Mouse (Mus musculus) ES-E14 (cell line): ENCODE measurements around the gene Adgrg5. TPM values are rescaled to one million over a fixed set of nuclear protein-coding genes. Genes with fewer than 3 reads are reported as not detected.

Experiments used
- DNase-seq: peaks from one replicate; pipeline ENCODE4 v3.0.0-alpha.2; 2013; ENCODE audit warnings: low read depth, low spot score
- H3K27ac ChIP-seq: 2 replicates; pipeline ENCODE4 v1.5.1; 2012; ENCODE audit warnings: low read depth, mild to moderate bottlenecking, low read length, moderate library complexity, mixed read lengths; ENCODE audit not compliant: poor library complexity, insufficient read depth, severe bottlenecking
- H3K36me3 ChIP-seq: 2 replicates; pipeline ENCODE4 v1.6.1; 2012; ENCODE audit warnings: mild to moderate bottlenecking, low read length, moderate library complexity, mixed read lengths; ENCODE audit not compliant: control insufficient read depth, poor library complexity, insufficient read depth, severe bottlenecking
- H3K4me1 ChIP-seq, 2 experiments: fragments of 150-350 bp in 1 of 2; sonication (generic) in 1 of 2; 2 replicates each; pipeline ENCODE4 v1.6.1; 2012; ENCODE audit warnings: low read length in 2 of 2, mild to moderate bottlenecking in 1 of 2, mixed read lengths in 1 of 2; ENCODE audit not compliant: control insufficient read depth in 2 of 2, insufficient read depth in 2 of 2, poor library complexity in 1 of 2
- H3K4me3 ChIP-seq, 2 experiments: fragments of 150-350 bp in 1 of 2; sonication (generic) in 1 of 2; 2 replicates each; pipeline ENCODE4 v1.5.1; 2012; ENCODE audit warnings: low read length in 2 of 2, low read depth in 1 of 2, mild to moderate bottlenecking in 1 of 2, mixed read lengths in 1 of 2; ENCODE audit not compliant: insufficient read depth in 1 of 2, poor library complexity in 1 of 2, severe bottlenecking in 1 of 2
- H3K9ac ChIP-seq: 2 replicates; pipeline ENCODE4 v1.6.1; 2012; ENCODE audit warnings: low read depth, mild to moderate bottlenecking, low read length, mixed read lengths; ENCODE audit not compliant: poor library complexity, insufficient read depth, severe bottlenecking
- H3K9me3 ChIP-seq: fragments of 150-350 bp; sonication (generic); 2 replicates; pipeline ENCODE4 v1.6.1; 2012; ENCODE audit warnings: low read depth, mild to moderate bottlenecking, low read length; ENCODE audit not compliant: control insufficient read depth, insufficient read depth
- CHD2 ChIP-seq: IDR thresholded peaks from 2 replicates; pipeline ENCODE4 v1.6.1; 2014; ENCODE audit warnings: mild to moderate bottlenecking, low read depth, low read length, inconsistent platforms
- HCFC1 ChIP-seq: IDR thresholded peaks from 2 replicates; pipeline ENCODE4 v1.6.1; 2012; ENCODE audit warnings: low read length, inconsistent platforms, borderline replicate concordance; ENCODE audit not compliant: insufficient read depth
- MAFK ChIP-seq: IDR thresholded peaks from 2 replicates; pipeline ENCODE4 v1.6.1; 2014; ENCODE audit warnings: mild to moderate bottlenecking, low read depth, low read length, inconsistent platforms; ENCODE audit not compliant: insufficient read depth
- ZC3H11A ChIP-seq: IDR thresholded peaks from 2 replicates; pipeline ENCODE4 v1.6.1; 2012; ENCODE audit warnings: low read depth, mild to moderate bottlenecking, inconsistent platforms, low read length, borderline replicate concordance
- ZNF384 ChIP-seq: IDR thresholded peaks from 2 replicates; pipeline ENCODE4 v1.6.1; 2012; ENCODE audit warnings: low read depth, low read length, inconsistent platforms
- in situ Hi-C, 2 experiments: fragments of 600-800 bp; cut with MboI; formaldehyde crosslinking; loops; one replicate each; pipeline ENCODE4 v1.15.1; 2025; ENCODE audit warnings: low sequenced_read_pairs in 2 of 2, inconsistent platforms in 1 of 2; ENCODE audit not compliant: unreplicated experiment in 2 of 2
- total RNA-seq: library from RNA; depleted of rRNA; stranded (reverse); fragments of 300-350 nt; gene quantifications from 2 replicates; pipeline ENCODE4 v1.2.3, GENCODE M21; 2012

The Adgrg5 gene
- total RNA-seq, 1 experiment: 1.1 TPM

- peaks cover 5 to 13% of the 10 kb centered on the region in 2 experiments; a peak in 2 of 4 replicates for H3K4me1 ChIP-seq
- no peak within 1 kb of the TSS for H3K27ac ChIP-seq
- H3K9me3 ChIP-seq: no peaks in the 10 kb centered on the region
- in situ Hi-C loops: no loop called here
- TF ChIP-seq ZC3H11A (no peak), ZNF384 (no peak), CHD2 (no peak), HCFC1 (no peak), MAFK (no peak)
- DNase-seq: no peak
- H3K4me3 ChIP-seq: peak within 1 kb of the TSS; percentile 64 to 78
- H3K36me3 ChIP-seq: no peaks in the 10 kb centered on the region
- H3K9ac ChIP-seq: peak within 1 kb of the TSS; percentile 39; the same call in 1 of the 2 replicates
Measured at GRCm38 (mm10) chr8:94876197-94876730, 47.2 kb upstream of the Adgrg5 start, which contains the start of gene Dok4. Gene Dok4, minus strand, starts transcription at chr8:94876330.

GRCm38 (mm10) chr8:94876820-94877219 lies 46.7 kb upstream of the Adgrg5 start:
- Histone ChIP-seq H3K27ac (no peak overlapping the region), H3K36me3 (no peaks in the 10 kb centered on the region), H3K4me1 (peaks cover 5 to 12% of the 10 kb centered on the region in 2 experiments; a peak in 2 of 4 replicates), H3K9ac (no peak overlapping the region; the same call in 1 of the 2 replicates), H3K4me3 (no peak overlapping the region), H3K9me3 (no peaks in the 10 kb centered on the region)
- no peak for TF ChIP-seq ZNF384
- TF ChIP-seq ZC3H11A: no peak
- no peak for TF ChIP-seq HCFC1
- TF ChIP-seq MAFK: no peak
- no peak for TF ChIP-seq CHD2
- in situ Hi-C loops: no loop called here
- no peak for DNase-seq

GRCm38 (mm10) chr8:94880742-94881141 lies 42.8 kb upstream of the Adgrg5 start:
- no peak for DNase-seq
- H3K4me3 ChIP-seq: no peak overlapping the region
- no peak for TF ChIP-seq ZNF384
- TF ChIP-seq HCFC1: no peak
- TF ChIP-seq CHD2: no peak
- TF ChIP-seq ZC3H11A: no peak
- TF ChIP-seq MAFK: no peak
- no peak overlapping the region for H3K27ac ChIP-seq
- no peaks in the 10 kb centered on the region for H3K36me3 ChIP-seq
- H3K9ac ChIP-seq: no peak overlapping the region
- in situ Hi-C loops: no loop called here
- H3K4me1 ChIP-seq: peaks cover 0 to 4% of the 10 kb centered on the region in 2 experiments; a peak in 1 of 4 replicates
- H3K9me3 ChIP-seq: no peaks in the 10 kb centered on the region

- Histone ChIP-seq H3K4me1 (no peaks in the 10 kb centered on the region), H3K9me3 (no peaks in the 10 kb centered on the region), H3K9ac (no peak overlapping the region), H3K4me3 (no peak overlapping the region), H3K27ac (no peak overlapping the region), H3K36me3 (no peaks in the 10 kb centered on the region)
- in situ Hi-C loops: no loop called here
- no peak for DNase-seq
- TF ChIP-seq MAFK: no peak
- no peak for TF ChIP-seq CHD2
- no peak for TF ChIP-seq ZNF384
- no peak for TF ChIP-seq ZC3H11A
- TF ChIP-seq HCFC1: no peak
Measured at GRCm38 (mm10) chr8:94888383-94889036, 35.0 kb upstream of the Adgrg5 start.
